Mouse (Mus musculus): ENCODE measurements around the gene 4931409K22Rik. TPM values are rescaled to one million over a fixed set of nuclear protein-coding genes. Genes with fewer than 3 reads are reported as not detected.

The 4931409K22Rik gene
- polyA plus RNA-seq, 1 experiment from 2014 or later = 0.20 TPM

- DNase-seq (ENCODE audit: low spot score) = no peak
- Histone ChIP-seq H3K27ac (ENCODE audit: low read depth, low read length) (no peak overlapping the region), H3K4me2 (ENCODE audit: low read depth, low read length, severe bottlenecking) (no peak overlapping the region), H3K36me3 (ENCODE audit: control insufficient read depth, insufficient read depth, low read length) (no peaks in the 10 kb centered on the region), H3K4me1 (replicated peaks; ENCODE audit: control insufficient read depth, insufficient read depth, low read length) (peaks cover 16% of the 10 kb centered on the region), H3K9ac (ENCODE audit: low read length) (no peak overlapping the region), H3K27me3 (ENCODE audit: control insufficient read depth, insufficient read depth, low read length) (peaks cover 61% of the 10 kb centered on the region), H3K9me3 (ENCODE audit: control insufficient read depth, low read length) (no peaks in the 10 kb centered on the region), H3K4me3 (ENCODE audit: low read depth, low read length) (no peak overlapping the region)
- no peak for ATAC-seq (replicated peaks; ENCODE audit: low FRiP score)
- 11% methylated on average over 6 of the region's 6 CpGs for WGBS
Measured at GRCm38 (mm10) chr5:24527780-24528179, 28.8 kb downstream of the 4931409K22Rik start.

GRCm38 (mm10) chr5:24526889-24527230 is 29.7 kb downstream of the 4931409K22Rik start, which contains the start of gene Gbx1:
Gbx1 (minus strand) TSS chr5:24527202.
- H3K4me3 ChIP-seq (ENCODE audit: low read depth, low read length) = peak within 1 kb of the TSS; percentile 47
- DNase-seq (ENCODE audit: low spot score) (peak; percentile 75), ATAC-seq (replicated peaks; ENCODE audit: low FRiP score) (peak; percentile 45)
- no peaks in the 10 kb centered on the region for H3K36me3 ChIP-seq (ENCODE audit: control insufficient read depth, insufficient read depth, low read length)
- no peaks in the 10 kb centered on the region for H3K9me3 ChIP-seq (ENCODE audit: control insufficient read depth, low read length)
- peak within 1 kb of the TSS; percentile 44 for H3K9ac ChIP-seq (ENCODE audit: low read length)
- WGBS = under 1% methylated on average over 32 of the region's 49 CpGs
- no peak within 1 kb of the TSS for H3K27ac ChIP-seq (ENCODE audit: low read depth, low read length)
- H3K27me3 ChIP-seq (ENCODE audit: control insufficient read depth, insufficient read depth, low read length) = peaks cover 68% of the 10 kb centered on the region
- peaks cover 16% of the 10 kb centered on the region for H3K4me1 ChIP-seq (replicated peaks; ENCODE audit: control insufficient read depth, insufficient read depth, low read length)
- peak within 1 kb of the TSS; percentile 83 for H3K4me2 ChIP-seq (ENCODE audit: low read depth, low read length, severe bottlenecking)

GRCm38 (mm10) chr5:24526190-24526888 is 30.3 kb downstream of the 4931409K22Rik start:
- peaks cover 16% of the 10 kb centered on the region for H3K4me1 ChIP-seq (replicated peaks; ENCODE audit: control insufficient read depth, insufficient read depth, low read length)
- H3K4me3 ChIP-seq (ENCODE audit: low read depth, low read length) = peak overlapping the region; percentile 47
- H3K36me3 ChIP-seq (ENCODE audit: control insufficient read depth, insufficient read depth, low read length) = no peaks in the 10 kb centered on the region
- under 1% methylated on average over 77 of the region's 109 CpGs for WGBS
- DNase-seq (ENCODE audit: low spot score) (peak; percentile 64), ATAC-seq (replicated peaks; ENCODE audit: low FRiP score) (peak; percentile 48; the same call in 1 of the 2 replicates)
- H3K27me3 ChIP-seq (ENCODE audit: control insufficient read depth, insufficient read depth, low read length) = peaks cover 68% of the 10 kb centered on the region
- peak overlapping the region; percentile 44 for H3K9ac ChIP-seq (ENCODE audit: low read length)
- H3K27ac ChIP-seq (ENCODE audit: low read depth, low read length) = no peak overlapping the region
- H3K9me3 ChIP-seq (ENCODE audit: control insufficient read depth, low read length) = no peaks in the 10 kb centered on the region
- H3K4me2 ChIP-seq (ENCODE audit: low read depth, low read length, severe bottlenecking) = peak overlapping the region; percentile 83

- H3K4me1 ChIP-seq (replicated peaks; ENCODE audit: control insufficient read depth, insufficient read depth, low read length) = peaks cover 16% of the 10 kb centered on the region
- 3% methylated on average over 34 of the region's 34 CpGs for WGBS
- no peaks in the 10 kb centered on the region for H3K36me3 ChIP-seq (ENCODE audit: control insufficient read depth, insufficient read depth, low read length)
- H3K4me3 ChIP-seq (ENCODE audit: low read depth, low read length) = peak overlapping the region; percentile 47
- ATAC-seq (replicated peaks; ENCODE audit: low FRiP score) (no peak), DNase-seq (ENCODE audit: low spot score) (no peak)
- peak overlapping the region; percentile 83 for H3K4me2 ChIP-seq (ENCODE audit: low read depth, low read length, severe bottlenecking)
- no peak overlapping the region for H3K27ac ChIP-seq (ENCODE audit: low read depth, low read length)
- peak overlapping the region; percentile 44; the same call in 1 of the 2 replicates for H3K9ac ChIP-seq (ENCODE audit: low read length)
- H3K27me3 ChIP-seq (ENCODE audit: control insufficient read depth, insufficient read depth, low read length) = peaks cover 68% of the 10 kb centered on the region
- H3K9me3 ChIP-seq (ENCODE audit: control insufficient read depth, low read length) = no peaks in the 10 kb centered on the region
Measured at GRCm38 (mm10) chr5:24525360-24526189, 31.0 kb downstream of the 4931409K22Rik start.

GRCm38 (mm10) chr5:24524522-24524921 is 32.1 kb downstream of the 4931409K22Rik start:
- no peak overlapping the region for H3K27ac ChIP-seq (ENCODE audit: low read depth, low read length)
- WGBS = 17% methylated on average over 4 of the region's 4 CpGs
- no peak overlapping the region for H3K4me2 ChIP-seq (ENCODE audit: low read depth, low read length, severe bottlenecking)
- H3K9ac ChIP-seq (ENCODE audit: low read length) = no peak overlapping the region
- ATAC-seq (replicated peaks; ENCODE audit: low FRiP score) = no peak
- DNase-seq (ENCODE audit: low spot score) = no peak
- no peak overlapping the region for H3K4me3 ChIP-seq (ENCODE audit: low read depth, low read length)
- H3K9me3 ChIP-seq (ENCODE audit: control insufficient read depth, low read length) = no peaks in the 10 kb centered on the region
- peaks cover 68% of the 10 kb centered on the region for H3K27me3 ChIP-seq (ENCODE audit: control insufficient read depth, insufficient read depth, low read length)
- peaks cover 16% of the 10 kb centered on the region for H3K4me1 ChIP-seq (replicated peaks; ENCODE audit: control insufficient read depth, insufficient read depth, low read length)
- no peaks in the 10 kb centered on the region for H3K36me3 ChIP-seq (ENCODE audit: control insufficient read depth, insufficient read depth, low read length)

GRCm38 (mm10) chr5:24523806-24524205 is 32.8 kb downstream of the 4931409K22Rik start:
- WGBS = 35% methylated on average over 8 of the region's 8 CpGs
- no peak for DNase-seq (ENCODE audit: low spot score)
- Histone ChIP-seq H3K36me3 (ENCODE audit: control insufficient read depth, insufficient read depth, low read length) (no peaks in the 10 kb centered on the region), H3K4me3 (ENCODE audit: low read depth, low read length) (no peak overlapping the region), H3K9ac (ENCODE audit: low read length) (no peak overlapping the region), H3K4me1 (replicated peaks; ENCODE audit: control insufficient read depth, insufficient read depth, low read length) (peaks cover 16% of the 10 kb centered on the region), H3K27ac (ENCODE audit: low read depth, low read length) (no peak overlapping the region), H3K27me3 (ENCODE audit: control insufficient read depth, insufficient read depth, low read length) (peaks cover 62% of the 10 kb centered on the region), H3K4me2 (ENCODE audit: low read depth, low read length, severe bottlenecking) (no peak overlapping the region), H3K9me3 (ENCODE audit: control insufficient read depth, low read length) (no peaks in the 10 kb centered on the region)
- ATAC-seq (replicated peaks; ENCODE audit: low FRiP score) = no peak

GRCm38 (mm10) chr5:24521366-24521765 is 35.2 kb downstream of the 4931409K22Rik start:
- ATAC-seq (replicated peaks; ENCODE audit: low FRiP score) = no peak
- Histone ChIP-seq H3K4me1 (replicated peaks; ENCODE audit: control insufficient read depth, insufficient read depth, low read length) (peaks cover 7% of the 10 kb centered on the region), H3K9me3 (ENCODE audit: control insufficient read depth, low read length) (no peaks in the 10 kb centered on the region), H3K27me3 (ENCODE audit: control insufficient read depth, insufficient read depth, low read length) (peaks cover 39% of the 10 kb centered on the region), H3K9ac (ENCODE audit: low read length) (no peak overlapping the region), H3K4me3 (ENCODE audit: low read depth, low read length) (no peak overlapping the region), H3K4me2 (ENCODE audit: low read depth, low read length, severe bottlenecking) (no peak overlapping the region), H3K36me3 (ENCODE audit: control insufficient read depth, insufficient read depth, low read length) (no peaks in the 10 kb centered on the region), H3K27ac (ENCODE audit: low read depth, low read length) (no peak overlapping the region)
- no peak for DNase-seq (ENCODE audit: low spot score)
- WGBS = 75% methylated on average over 8 of the region's 8 CpGs

GRCm38 (mm10) chr5:24512271-24512670 is 44.3 kb downstream of the 4931409K22Rik start:
- H3K9me3 ChIP-seq (ENCODE audit: control insufficient read depth, low read length) = no peaks in the 10 kb centered on the region; the same call in 1 of the 2 replicates

More at GRCm38 (mm10) chr5:24512271-24512670, 44.3 kb downstream of the 4931409K22Rik start:
- DNase-seq (ENCODE audit: low spot score) (no peak), ATAC-seq (replicated peaks; ENCODE audit: low FRiP score) (no peak)
- Histone ChIP-seq H3K36me3 (ENCODE audit: control insufficient read depth, insufficient read depth, low read length) (no peaks in the 10 kb centered on the region), H3K4me3 (ENCODE audit: low read depth, low read length) (no peak overlapping the region), H3K27me3 (ENCODE audit: control insufficient read depth, insufficient read depth, low read length) (no peaks in the 10 kb centered on the region), H3K4me2 (ENCODE audit: low read depth, low read length, severe bottlenecking) (no peak overlapping the region), H3K4me1 (replicated peaks; ENCODE audit: control insufficient read depth, insufficient read depth, low read length) (no peaks in the 10 kb centered on the region), H3K27ac (ENCODE audit: low read depth, low read length) (no peak overlapping the region), H3K9ac (ENCODE audit: low read length) (no peak overlapping the region)
- WGBS = 62% methylated on average over 8 of the region's 8 CpGs
